Mouse (Mus musculus) natural killer cell, adult 2 months (primary cell): ENCODE measurements at regions not wholly inside any gene's neighbourhood (a gene's known extent, or its start where the extent isn't known, plus 50 kb on each side); places are given as distances from the start of the nearest gene placed in this dataset.

Source experiments
- DNase-seq, 2 experiments: peaks; one replicate each; pipeline ENCODE4 v3.0.0; 2022; ENCODE audit warnings: low spot score in 2 of 2

DNA sequence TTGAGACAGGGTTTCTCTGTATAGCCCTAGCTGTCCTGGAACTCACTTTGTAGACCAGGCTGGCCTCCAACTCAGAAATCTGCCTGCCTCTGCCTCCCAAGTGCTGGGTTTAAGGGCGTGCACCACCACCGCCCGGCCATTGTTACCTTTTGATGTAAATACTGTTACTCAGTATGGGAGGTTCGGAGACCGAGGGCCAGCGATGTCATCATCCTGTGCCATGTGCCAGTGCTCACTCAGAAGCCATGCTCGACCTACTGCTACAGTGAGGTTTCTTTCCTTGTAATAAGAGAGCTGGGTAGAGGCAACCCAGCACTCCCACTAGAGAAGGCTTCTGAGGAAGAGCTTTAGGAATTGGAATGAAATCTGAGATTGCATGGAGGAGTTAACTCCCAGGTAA is 191.6 kb upstream of the Tgfbr2 start:
- DNase-seq = peak; percentile 12 to 19

DNA sequence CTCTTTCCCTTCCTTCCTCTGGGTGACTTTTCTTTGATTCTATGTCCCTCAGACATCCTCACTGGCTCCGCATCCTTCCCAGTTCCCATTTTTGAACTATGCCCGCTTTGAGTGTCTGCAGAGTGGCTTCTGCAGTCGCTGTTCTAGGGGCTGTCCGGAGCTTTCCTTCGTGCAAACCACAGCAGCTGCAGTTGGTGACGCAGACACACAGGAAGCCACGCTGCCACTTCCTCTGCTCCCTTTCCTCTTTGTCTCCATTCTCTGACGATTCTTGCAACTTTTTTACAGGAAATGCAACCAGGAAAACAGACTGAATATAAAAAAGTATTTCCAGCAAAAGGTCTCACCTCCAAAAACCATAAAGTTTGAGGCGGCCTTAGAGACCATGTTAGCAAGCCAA is 191.0 kb upstream of the Tgfbr2 start:
- peak; percentile 82 to 83 for DNase-seq

DNA sequence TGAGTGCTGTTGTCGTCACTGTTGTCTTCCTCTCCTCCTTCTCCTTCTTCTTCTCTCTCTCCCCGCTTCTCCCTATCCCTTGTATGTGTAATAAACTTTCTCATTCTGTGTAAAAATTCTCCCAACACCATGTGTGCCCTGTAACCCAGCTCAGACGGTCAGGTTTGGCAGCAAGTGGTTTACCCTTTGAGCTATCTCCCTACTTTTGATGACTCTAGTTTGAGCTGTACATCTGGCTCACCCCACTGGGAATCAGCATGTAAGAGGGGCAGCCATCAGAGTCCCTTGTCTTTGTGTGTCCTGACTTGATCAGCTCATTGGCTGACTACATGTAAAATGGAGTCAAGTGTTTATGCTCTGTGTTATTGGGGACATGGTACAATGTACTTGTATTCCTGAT is 190.5 kb upstream of the Tgfbr2 start:
- no peak for DNase-seq

DNA sequence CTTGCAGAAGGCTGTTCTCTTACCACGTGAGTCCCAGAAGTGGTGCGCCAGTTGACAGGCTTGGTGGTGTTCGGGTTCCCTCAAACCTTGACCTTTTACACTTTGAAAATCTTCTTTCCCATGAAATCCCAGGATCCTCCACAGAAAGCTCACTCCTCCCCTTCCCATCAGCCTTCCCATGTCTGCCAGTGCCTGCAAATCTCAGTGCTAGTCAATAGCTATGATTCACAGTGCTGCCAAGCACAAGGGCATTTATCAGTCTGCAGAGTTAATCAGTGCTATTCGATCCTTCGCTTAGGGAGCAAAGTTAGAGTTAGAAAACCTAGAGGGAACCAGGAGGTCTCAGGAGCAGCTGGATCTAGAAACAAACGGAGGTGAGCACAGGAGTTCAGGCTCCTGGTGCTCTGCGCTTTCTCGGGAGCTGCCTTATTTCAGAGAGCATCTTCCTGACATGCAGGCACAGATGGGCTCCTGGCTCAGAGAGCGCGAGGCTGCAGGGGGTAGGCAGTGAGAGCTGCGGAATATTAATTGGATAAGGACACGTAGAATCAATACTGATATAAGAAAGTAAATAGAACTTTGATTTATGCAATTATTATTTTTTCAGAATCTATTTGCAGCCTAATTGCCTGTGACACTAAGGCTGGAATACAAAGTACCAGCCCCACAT is 190.0 kb upstream of the Tgfbr2 start:
- DNase-seq = no peak

DNA sequence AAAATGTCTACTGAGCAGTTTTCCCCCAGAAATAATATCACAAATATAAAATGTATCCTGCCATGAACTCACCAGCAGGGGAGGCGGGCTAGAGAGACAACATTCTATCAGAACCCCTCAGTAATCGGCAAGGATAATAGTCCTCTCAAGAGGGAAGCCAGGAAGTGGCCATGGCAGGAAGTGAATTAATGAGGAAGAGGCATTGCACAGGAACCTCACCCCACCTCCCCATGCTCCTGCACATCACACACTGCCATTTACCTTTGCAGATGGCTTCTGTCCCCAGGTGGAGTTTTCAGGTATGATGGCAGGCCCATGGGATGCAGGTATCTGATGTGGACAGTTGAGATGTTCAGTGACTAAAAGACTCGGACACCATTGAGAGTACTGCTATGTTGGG is 185.9 kb upstream of the Tgfbr2 start:
- DNase-seq = no peak

DNA sequence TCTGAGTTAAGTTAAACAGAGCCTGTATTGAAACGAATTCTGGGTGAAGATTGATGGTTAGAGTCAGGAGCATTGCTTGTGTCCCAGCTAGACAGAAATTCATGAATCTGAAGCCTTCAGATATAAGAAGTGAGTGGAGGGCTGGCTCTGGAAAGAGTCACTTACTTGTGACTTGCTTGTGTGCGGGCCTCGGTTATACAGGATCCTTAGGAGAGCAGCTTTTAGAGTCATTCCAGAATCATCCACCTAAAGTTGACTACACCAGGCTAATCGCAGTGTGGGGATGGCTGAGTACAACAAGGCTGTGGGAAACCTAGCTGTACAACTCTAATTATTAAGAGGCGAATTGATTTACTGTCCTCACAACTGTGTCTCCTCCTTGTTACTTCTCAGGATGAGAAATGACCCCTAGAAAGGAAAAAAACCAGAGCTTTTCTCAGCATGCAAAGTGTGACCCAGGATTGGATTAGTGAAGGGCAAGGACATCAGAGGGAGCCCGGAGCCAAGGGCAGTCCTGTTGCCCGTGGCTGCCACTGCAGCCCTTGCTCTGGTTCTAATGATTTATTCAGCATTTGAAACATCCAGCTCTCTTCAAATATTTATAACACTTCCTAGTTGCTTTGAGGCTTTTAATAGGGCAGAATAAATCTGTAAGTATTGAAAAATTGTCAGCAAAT is 179.0 kb upstream of the Tgfbr2 start:
- no peak for DNase-seq

DNA sequence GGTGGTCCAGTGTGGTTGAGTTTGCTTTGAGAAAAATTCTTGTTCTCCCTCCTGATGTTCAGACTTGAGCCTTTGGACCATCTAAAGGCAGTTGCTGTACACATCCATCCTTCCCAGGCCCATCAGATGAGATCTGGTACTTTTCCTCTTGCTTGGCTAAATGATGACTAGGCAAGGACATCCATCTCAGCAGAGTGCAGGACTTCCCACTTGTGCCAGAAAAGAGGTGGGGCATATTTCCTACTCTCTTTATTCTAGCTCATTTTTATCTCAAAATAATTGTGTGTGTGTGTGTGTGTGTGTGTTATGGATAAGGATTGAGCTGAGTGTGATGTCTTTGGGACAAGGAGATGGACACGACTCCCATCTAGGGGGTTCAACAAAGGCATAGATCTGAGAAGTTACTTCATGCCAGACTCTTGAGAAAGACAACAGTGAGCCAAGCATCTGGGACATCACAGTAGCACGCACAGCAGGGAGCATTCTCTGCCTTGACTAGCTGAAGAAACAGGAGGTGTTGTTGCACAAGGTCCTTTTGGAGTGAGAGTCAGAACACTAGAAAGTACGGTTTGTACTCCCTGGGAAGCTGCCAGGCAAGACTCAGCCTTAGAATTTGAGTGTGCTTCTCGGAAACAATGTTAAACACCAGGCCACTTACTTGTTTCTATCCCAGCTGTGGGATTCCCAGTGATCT is 177.8 kb upstream of the Tgfbr2 start:
- DNase-seq = no peak

DNA sequence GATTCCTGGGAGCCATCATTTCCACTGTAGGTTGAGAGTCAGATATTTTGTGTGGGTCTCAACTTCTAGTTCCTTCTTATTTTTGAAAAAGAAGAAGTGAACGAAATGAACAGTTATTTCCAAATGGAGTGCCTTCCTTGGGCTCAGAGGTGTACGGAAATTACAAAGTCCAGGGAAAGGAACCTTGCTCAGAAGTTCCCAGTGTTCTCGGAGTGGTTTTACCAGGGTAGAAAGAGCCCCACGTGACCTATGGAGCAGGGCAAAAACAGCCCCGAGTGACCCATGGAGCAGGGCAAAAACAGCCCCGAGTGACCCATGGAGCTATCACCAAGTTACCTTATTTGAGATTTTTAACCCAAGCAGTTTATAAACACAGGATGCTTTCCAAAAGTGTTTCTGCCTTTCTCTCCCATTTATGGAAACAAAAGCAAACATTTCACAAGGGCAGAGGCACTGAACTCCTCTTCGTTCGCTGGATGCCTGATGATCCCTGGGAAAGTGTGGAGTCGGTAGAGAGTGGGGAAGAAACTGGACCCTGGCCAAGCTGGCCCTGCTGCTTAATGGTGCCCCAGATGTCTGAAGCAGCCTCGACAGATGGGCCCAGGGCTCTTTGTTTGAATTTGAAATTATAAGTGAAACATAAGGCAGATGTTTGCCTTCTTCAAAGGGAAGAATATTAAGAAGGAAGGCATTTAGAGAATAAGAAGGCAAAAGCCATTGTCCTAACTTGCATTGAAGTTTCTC is 175.8 kb upstream of the Tgfbr2 start:
- no peak for DNase-seq

DNA sequence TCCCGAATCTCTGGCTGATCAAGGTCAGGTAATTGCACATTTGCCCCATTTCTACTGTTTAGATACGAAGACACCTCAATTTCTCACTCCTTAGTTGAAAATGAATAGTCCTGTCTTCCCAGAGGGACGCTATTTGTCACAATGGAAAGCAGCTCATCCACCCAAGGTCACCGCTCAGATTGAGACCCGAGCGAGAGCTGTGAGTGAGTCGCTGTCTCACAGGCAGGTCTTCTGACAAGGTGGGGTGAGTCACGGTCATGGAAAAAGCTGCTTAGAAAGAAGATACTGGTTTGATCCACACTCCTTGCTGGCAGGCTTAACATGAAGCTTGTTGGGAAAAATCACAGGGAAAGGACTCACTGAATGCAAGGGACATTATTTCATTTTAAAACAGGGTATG is 171.9 kb upstream of the Tgfbr2 start:
- no peak for DNase-seq

DNA sequence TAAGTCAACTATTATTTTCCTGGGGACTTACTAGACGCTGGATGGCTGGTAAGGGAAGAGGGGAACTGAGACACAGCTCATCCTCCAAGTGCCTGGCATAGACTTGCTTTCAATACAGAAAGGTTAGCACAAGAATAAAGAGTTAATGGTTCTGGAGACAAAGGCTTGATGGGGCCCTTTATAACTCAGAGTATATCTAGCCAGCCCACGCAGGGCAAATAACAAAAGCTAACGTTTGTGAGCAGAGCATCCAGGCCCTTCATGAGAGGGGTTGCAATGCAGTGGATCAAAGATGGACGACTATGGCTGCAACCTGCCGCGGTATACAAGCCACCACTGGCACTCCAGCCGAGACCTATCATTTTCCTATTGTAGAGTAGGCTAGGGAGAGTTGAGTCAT is 171.3 kb upstream of the Tgfbr2 start:
- DNase-seq = no peak

DNA sequence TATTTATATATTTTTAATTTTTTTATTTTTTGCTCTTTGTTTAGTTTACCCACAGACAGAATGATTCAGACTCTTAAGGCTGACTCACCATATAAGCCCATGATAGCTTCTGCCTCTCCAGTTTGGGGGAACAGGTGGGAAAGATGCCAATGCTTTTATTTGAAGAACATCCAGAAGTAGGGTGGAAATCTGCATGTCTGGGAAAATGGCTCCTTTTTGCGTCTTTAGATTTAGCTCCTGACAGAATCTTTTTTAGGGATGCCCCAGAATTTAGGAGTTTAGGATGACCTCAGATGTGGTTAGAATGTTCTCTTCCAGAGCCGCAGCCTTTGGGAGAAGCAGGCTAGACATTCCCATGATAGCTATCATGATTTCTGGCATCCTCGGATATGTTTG is 167.9 kb upstream of the Tgfbr2 start:
- no peak for DNase-seq

DNA sequence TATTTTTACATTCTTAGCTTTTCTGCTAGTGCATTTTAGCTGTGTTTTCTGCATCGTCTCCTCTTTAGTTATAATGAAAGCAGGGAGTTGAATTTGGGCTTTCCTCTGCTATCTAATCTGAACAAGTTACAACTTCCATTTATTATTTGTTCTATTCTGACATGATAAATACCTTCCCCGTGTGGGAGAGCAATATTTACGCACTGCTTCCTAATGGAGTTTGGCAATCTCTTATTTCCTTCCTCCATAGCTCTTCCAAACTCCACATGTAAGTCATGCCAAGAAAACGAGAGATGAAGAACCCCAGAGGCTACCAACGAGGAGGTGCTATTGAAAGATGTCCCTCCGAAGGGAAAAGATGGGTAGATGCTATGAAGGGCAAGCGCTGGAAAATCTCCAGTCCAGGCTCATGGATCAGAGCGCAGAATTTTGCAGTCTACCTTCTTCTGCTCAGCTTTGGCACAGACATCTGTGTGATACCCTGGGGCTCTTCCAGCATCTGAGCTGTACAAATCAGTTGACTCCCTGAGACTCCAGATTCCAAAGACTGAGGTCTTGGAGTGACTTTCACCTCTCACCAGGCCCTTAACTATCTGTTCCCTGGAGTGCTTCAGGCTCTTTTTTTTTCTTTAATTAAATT is 167.4 kb upstream of the Tgfbr2 start:
- DNase-seq = no peak

DNA sequence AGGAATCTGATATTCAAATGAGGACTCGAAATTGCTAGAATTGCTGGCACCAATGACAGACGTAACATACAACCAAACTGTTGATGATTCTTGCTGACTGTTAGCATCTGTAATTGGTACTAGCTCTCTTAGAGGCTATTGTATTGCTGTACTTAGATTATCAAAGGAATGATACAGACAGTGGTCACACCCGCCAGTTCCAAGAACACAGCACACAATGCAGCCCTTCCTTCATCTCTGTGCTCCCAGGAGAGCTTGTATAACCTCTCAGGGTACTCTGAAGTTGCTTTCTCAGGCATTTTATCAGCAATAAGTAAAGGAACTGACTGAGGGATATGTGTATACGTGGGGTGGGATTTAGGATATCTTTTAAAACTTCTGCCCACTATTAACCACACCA is 166.8 kb upstream of the Tgfbr2 start:
- no peak for DNase-seq

DNA sequence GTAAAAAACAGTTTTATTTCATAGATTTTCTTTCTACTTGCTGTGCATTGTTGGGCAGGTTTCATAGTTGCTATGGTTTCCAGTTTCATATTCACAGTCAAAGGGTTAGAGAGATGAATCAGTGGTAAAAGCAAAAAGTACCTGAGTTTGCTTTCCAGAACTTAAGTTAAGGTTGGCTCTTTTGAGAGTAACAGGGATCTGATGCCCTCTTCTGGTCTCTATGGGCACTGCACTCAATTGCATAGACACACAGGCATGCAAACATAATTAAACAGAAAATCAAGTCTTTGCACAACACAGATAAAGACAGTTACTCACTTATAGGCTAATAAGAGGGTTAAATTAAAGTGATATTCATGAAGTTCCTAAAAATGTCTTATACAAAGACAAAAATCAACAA is 165.8 kb upstream of the Tgfbr2 start:
- DNase-seq = peak; percentile 49 to 72

DNA sequence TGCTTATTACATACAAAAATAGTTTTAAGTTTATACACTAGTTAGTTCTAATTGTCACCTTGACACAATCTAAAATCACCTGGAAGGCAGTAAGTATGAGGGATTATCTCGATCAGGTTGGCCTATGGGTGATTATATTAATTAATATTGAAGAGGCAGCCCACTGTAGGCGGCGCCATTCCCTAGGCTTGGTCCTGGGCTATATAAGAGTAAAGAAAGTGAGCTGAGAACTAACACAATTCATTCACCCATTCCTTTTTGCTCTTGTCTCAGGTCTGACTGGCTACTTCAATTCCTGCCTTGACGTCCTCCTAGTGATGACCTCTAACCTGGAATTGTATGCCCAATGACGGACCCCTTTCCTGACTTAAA is 163.6 kb upstream of the Tgfbr2 start:
- DNase-seq = no peak

DNA sequence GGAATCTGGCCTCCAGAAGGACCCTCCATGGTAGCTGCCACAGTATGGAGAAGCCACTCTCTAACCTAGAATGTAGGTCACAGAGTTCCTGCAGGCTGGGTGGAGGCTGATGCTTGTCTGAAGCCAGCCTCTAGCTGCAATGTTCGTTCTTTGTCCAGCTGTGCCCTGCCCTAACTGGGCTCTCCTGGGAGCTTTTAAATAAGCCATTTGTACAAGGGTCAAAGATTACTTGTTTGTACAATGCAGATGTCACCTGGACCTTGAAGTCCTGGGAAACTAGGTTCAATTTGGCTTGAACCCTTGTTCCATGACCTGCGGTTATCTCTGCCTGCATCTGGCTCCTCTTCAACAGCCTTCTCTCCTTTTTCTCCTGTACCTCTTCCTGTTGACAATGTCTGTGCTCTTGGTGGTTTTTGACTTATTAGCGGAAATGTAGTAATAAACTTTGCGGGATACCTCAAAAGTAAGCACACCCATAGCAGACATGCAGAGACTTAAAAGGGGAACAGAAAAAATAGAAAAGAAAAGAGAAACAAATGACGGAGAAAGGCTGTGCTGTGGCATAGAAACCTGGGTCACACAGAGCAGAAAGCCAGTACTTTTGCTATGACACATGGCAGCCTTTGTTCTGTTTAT is 163.1 kb upstream of the Tgfbr2 start:
- DNase-seq = peak; percentile 65

DNA sequence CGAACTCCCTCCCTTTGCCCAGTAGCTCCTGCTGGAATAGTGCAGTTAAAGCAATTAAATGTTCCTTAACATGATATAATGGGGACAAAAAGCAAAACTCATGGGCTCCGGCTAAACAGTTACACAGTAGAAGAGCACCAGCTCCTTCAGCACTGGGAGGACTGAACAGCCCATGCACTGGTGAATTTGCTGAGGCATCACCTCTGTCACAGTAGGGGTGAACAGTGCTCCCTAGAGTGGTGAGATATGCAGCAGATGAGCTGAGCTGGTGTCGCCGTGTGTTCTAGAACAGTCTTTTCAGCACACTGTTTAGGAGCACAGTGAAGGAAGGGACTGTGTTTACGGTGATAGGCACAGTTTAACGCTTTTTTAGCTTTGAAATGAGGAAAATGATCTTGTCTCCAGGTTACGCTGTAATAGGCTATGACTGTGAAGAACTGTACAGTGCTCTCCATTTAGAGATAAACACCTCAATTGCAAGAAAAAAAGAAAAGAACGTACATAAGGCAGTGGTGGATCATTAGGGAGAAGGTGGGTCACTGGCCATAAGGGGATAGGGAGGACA is 162.4 kb upstream of the Tgfbr2 start:
- no peak for DNase-seq

DNA sequence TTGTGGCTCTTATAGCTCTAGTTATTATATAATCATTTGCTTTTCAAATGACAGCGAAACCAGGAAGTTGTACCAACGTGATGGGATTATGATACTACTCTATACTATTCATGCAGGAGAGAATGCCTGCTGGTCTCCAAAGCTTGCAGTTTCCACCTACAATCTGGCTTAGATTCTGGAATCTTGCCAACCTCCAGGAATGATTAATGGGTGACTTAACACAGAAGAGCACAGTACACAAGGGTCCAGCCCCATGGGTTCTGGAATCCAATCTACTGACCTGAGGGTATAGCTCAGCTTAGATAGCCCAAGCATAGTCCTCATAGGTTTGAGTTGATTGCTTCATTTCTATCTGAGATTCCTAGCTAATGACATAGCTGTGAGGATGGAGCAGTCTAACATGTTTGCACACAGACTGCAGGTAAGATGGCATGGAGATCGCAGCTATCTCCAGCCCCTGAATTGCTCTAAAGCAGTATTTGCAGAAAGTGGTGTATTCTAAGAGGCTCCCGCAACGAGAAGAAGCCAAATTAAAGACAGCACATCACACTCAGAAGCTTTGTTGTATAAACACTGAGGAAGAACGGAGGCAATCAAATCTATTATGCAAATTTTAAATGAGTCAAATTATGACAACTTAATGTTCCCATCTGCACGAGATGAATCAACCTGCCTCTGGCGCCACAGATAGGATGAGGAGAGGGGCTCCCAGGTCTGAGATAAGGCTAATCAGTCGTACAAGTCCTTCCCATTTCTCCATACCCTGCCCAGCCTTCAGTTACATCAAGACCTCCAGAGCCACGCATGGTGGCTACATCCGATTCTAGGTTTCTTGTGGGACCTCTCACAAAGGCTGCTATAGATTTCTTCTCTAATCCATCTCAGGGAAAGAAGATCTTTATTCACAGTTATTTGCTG is 160.7 kb upstream of the Tgfbr2 start:
- DNase-seq = no peak

DNA sequence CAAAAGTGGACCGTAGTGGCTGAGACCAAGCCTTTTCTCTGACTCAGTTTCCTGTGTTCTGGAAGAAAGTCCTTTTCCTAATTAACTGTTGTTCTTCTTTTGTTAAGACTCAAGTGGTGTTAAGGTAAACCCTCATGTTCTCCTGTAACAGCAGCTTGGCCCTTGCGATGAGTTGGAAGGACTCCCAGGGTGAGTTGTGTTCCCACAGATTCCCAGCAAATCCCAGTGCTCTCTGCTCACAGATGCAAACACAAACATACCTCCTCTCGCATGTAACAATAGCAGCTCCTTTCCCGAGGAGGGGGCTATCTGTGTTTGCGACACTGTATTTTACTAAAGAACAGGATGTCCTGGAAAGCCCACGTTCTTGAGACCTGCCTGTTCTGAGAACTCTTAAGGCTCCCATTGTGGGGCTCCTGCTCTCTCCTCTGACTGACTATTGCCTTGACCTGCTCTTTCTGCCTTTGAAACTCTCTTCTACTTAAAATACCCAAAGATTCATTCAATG is 158.8 kb upstream of the Tgfbr2 start:
- DNase-seq = no peak
